In genomic region chr9:100545715-100546593, GRCm38 (mm10) we compare ENCODE assay signal across 8 mouse cellular contexts. TPM values are rescaled to one million over a fixed set of nuclear protein-coding genes. Genes with fewer than 3 reads are reported as not detected.
DNase-seq lines count a peak whose midpoint lies in the region; ATAC-seq lines count a peak whose summit lies in the region.

TSS of gene Nck1 (minus strand) at chr9:100546134.

- peak; percentile 99 to 100 for DNase-seq in adrenal gland, adult (ENCODE audit: inconsistent age in 2 of 2, low spot score in 1 of 2)
- peak; percentile 99 for DNase-seq in embryo, embryonic 10.5 days (ENCODE audit: low spot score)
- DNase-seq in gastrocnemius, postnatal 14 days, result peak; percentile 99
- peak; percentile 99 to 100 for DNase-seq in left cerebral cortex, postnatal 10 days (ENCODE audit: extremely low spot score in 1 of 2, low spot score in 2 of 2)
- peak; percentile 100 for DNase-seq in right cerebral cortex, postnatal 25 days
- DNase-seq in urinary bladder, postnatal 4 days (ENCODE audit: low spot score in 2 of 2), result peak; percentile 98 to 99

- intact Hi-C loops in gastrocnemius, postnatal 14 days (cut with DNase I; ENCODE audit: low total_unique reads), result loop anchor here (5.0 to 10.0 kb wide), 2 partner anchors 91 to 96 kb away; no protein-coding TSS in a partner anchor
- intact Hi-C loops in left cerebral cortex, postnatal 10 days (cut with DNase I), result loop anchor here (2.0 to 10.0 kb wide), 2 partner anchors 97 to 369 kb away; no protein-coding TSS in a partner anchor

- ATAC-seq in inflammation-experienced regulatory T-cells, adult 6 months, result peak; percentile 93
- peak; percentile 99 for ATAC-seq in megakaryocyte-erythroid progenitor cell, adult 5-6 weeks (replicated peaks; ENCODE audit: low FRiP score, low TSS enrichment, poor library complexity, severe bottlenecking)

RNA-seq across cellular contexts. Expression of gene Nck1, which starts in this region (rescaled TPM):
- 10 to 100 TPM; 29.3 to 33.0 TPM for total RNA-seq in gastrocnemius, postnatal 14 days (2021)
- polyA plus RNA-seq in inflammation-experienced regulatory T-cells, adult 6 months (2017; shearing (Covaris generic)), result 10 to 100 TPM; 72.0 to 99.7 (median 81.6) TPM
- total RNA-seq in left cerebral cortex, postnatal 10 days (2021), result 10 to 100 TPM; 27.5 to 27.8 TPM
- total RNA-seq in megakaryocyte-erythroid progenitor cell, adult 5-6 weeks (2014; fragmentation: Nextera tagmentation), result 17.5 and 19.5 TPM in 2 replicates
- 37.0 and 54.1 TPM in 2 replicates for total RNA-seq in megakaryocyte-erythroid progenitor cell, adult 5-6 weeks (2017)

Comparison
In these comparisons a context has a peak if more than half of its experiments do, and no peak if none do; other contexts are left out.
1. Peak in every context shown above with its lines: DNase-seq and ATAC-seq.